Mouse (Mus musculus): Measurements from ENCODE around the gene Kctd17. TPM values are rescaled to one million over a fixed set of nuclear protein-coding genes. Genes with fewer than 3 reads are reported as not detected.

Gene Kctd17
- polyA plus RNA-seq, 1 experiment from 2014 or later, result 36.0 TPM

DNA sequence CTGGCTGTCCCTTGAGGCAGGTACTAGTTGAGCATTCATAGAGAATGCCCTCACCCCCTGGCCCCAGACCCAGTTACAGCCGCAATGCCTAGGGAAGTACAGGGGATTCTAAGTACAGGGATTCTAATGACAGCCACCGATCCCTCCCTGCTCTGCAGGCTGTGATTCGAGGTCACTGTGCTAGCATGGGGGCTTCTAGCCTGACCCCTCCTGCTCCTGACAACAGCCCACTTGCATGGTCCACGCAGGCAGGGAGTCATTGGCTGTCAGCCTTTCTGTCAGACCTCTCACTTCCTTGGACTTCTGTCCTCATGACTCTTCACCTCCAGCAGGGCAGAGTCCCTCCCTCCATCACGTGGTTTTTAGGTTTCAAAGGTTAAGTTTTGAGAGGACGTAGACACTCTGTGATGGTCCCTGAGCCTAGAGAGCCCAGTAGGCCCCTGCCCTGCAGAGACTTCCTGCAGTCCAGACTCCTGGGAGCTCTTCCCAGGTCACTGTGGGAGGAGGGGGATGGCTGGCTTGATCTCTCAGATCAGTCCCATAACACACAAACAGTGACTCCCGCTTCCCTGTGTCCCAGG, 3.3 kb downstream of the Kctd17 start:
- 77% methylated on average over 7 of the region's 7 CpGs for WGBS
- Histone ChIP-seq H3K4me3 (ENCODE audit: low read depth, low read length) (no peak overlapping the region), H3K36me3 (replicated peaks; ENCODE audit: control insufficient read depth, insufficient read depth, low read depth, low read length) (no peaks in the 10 kb centered on the region; the same call in 1 of the 2 replicates)

DNA sequence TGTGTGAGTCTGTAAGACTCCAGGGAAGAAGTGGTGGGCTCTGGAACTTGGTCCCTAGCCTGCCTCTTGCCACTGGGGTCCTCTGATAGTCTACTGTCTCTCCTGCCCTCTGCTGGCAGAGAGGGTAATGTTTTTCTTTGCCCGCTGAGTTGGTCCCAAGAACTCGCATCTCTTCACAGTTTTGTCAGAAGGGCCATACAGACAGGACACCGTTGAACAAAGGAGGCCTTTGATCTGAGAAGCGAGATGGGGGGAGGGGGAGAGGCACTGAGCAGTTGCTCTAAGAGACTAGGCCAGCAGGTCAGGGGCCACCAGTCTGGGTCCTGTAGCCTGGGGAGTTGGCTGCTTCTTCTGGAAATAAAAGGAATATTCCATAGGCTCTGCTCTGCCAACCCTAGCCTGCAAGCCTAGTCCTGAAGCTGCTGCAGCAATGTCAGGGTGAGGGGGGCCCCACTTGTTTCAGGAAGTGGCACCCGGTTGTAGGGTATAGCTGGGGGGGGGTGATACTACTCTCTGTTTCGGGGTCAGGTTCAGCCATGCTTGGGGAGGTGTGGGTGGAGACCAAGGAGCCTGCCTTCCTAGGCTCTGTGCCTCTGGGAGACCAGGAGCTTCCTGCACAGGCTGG, 6.6 kb downstream of the Kctd17 start:
- ATAC-seq (replicated peaks; ENCODE audit: insufficient number of reproducible peaks, low FRiP score, low TSS enrichment, low read depth) (no peak), DNase-seq (ENCODE audit: low spot score) (peak; percentile 67)
- Histone ChIP-seq H3K4me3 (ENCODE audit: low read depth, low read length) (no peak overlapping the region), H3K9ac (replicated peaks; ENCODE audit: low read length) (no peak overlapping the region), H3K27me3 (ENCODE audit: control insufficient read depth, insufficient read depth, low read length) (no peaks in the 10 kb centered on the region; the same call in 1 of the 2 replicates), H3K4me2 (ENCODE audit: low read depth, low read length) (no peak overlapping the region), H3K4me1 (ENCODE audit: control insufficient read depth, insufficient read depth, low read length) (peaks cover 15% of the 10 kb centered on the region; the same call in 1 of the 2 replicates), H3K36me3 (replicated peaks; ENCODE audit: control insufficient read depth, insufficient read depth, low read depth, low read length) (no peaks in the 10 kb centered on the region; the same call in 1 of the 2 replicates), H3K9me3 (replicated peaks; ENCODE audit: control insufficient read depth, low read length) (no peaks in the 10 kb centered on the region), H3K27ac (replicated peaks; ENCODE audit: low read depth, low read length) (no peak overlapping the region)
- WGBS, result 22% methylated on average over 6 of the region's 6 CpGs

More for the DNA sequence above, 3.3 kb downstream of the Kctd17 start:
- Histone ChIP-seq H3K27me3 (ENCODE audit: control insufficient read depth, insufficient read depth, low read length) (no peaks in the 10 kb centered on the region; the same call in 1 of the 2 replicates), H3K27ac (replicated peaks; ENCODE audit: low read depth, low read length) (no peak overlapping the region), H3K4me2 (ENCODE audit: low read depth, low read length) (no peak overlapping the region), H3K9me3 (replicated peaks; ENCODE audit: control insufficient read depth, low read length) (no peaks in the 10 kb centered on the region), H3K4me1 (ENCODE audit: control insufficient read depth, insufficient read depth, low read length) (peaks cover 8% of the 10 kb centered on the region; the same call in 1 of the 2 replicates), H3K9ac (replicated peaks; ENCODE audit: low read length) (no peak overlapping the region)
- DNase-seq (ENCODE audit: low spot score) (no peak), ATAC-seq (replicated peaks; ENCODE audit: insufficient number of reproducible peaks, low FRiP score, low TSS enrichment, low read depth) (no peak)

DNA sequence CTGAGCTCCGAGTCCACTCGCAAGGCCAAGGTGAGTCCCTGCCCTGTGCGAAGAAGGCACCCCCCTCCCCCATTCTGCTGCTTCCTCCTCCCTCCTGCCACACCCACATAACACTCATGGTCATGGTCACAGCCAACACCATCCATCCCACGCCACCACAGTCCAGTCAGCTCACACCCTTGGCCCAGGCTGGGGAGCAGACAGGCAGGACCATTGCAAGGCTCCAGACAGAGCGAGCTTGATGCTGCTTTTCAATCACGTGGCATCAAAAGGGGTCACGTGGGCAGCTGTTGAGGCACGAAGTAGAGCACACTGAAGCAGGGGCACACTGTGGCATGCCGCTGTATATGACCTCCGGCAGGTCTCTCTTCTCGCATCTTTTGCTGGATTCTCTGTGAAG, 7.3 kb downstream of the Kctd17 start:
- Histone ChIP-seq H3K4me3 (ENCODE audit: low read depth, low read length) (no peak overlapping the region), H3K27ac (replicated peaks; ENCODE audit: low read depth, low read length) (no peak overlapping the region), H3K9ac (replicated peaks; ENCODE audit: low read length) (no peak overlapping the region), H3K36me3 (replicated peaks; ENCODE audit: control insufficient read depth, insufficient read depth, low read depth, low read length) (no peaks in the 10 kb centered on the region; the same call in 1 of the 2 replicates), H3K27me3 (ENCODE audit: control insufficient read depth, insufficient read depth, low read length) (no peaks in the 10 kb centered on the region; the same call in 1 of the 2 replicates), H3K9me3 (replicated peaks; ENCODE audit: control insufficient read depth, low read length) (no peaks in the 10 kb centered on the region), H3K4me1 (ENCODE audit: control insufficient read depth, insufficient read depth, low read length) (peaks cover 15% of the 10 kb centered on the region; the same call in 1 of the 2 replicates), H3K4me2 (ENCODE audit: low read depth, low read length) (no peak overlapping the region)
- WGBS, result 79% methylated on average over 11 of the region's 11 CpGs
- ATAC-seq (replicated peaks; ENCODE audit: insufficient number of reproducible peaks, low FRiP score, low TSS enrichment, low read depth) (no peak), DNase-seq (ENCODE audit: low spot score) (no peak)

DNA sequence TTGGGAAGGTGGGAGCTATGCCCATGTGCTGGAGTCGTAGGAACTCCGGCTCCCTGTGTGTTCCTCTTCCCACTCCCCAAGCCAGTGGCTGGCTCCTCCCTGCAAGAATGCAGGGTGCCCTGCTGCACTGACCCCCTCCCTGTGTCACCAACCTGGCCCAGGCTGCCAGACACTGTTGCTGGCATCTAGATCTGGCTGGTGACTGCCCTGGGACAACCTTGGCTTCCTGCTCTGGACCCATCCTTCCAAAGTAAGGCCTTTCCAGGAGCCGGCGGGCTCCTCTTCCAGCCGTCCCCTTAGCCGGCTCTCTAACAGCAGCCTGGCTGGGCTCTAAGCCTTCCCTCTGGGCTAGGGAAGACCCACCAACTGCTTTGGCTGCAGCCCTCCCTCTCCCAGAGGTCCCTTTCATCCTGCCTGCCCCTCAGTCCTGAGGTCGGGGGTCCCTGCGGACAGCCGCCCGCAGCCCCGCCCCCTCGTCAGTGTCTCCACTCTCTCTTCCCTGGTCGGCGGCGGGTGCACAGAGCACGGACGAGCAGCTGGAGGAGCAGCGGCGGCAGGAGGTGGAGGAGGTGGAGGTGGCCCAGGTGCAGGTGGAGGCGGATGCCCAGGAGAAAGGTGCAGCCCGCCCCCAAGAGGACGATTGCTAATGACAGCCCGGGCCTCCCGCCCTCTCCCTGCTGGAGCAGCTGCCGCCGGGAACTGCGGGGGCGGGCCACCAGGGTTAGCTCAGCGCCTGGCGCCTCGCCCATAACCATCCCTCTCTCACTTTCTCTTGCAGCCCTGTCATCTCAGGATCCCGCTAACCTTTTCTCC, 8.2 kb downstream of the Kctd17 start:
- H3K4me3 ChIP-seq (ENCODE audit: low read depth, low read length), result peak overlapping the region; percentile 20; the same call in 1 of the 2 replicates
- 12% methylated on average over 25 of the region's 32 CpGs for WGBS
- peak overlapping the region; percentile 52 for H3K9ac ChIP-seq (replicated peaks; ENCODE audit: low read length)
- peaks cover 15% of the 10 kb centered on the region; the same call in 1 of the 2 replicates for H3K4me1 ChIP-seq (ENCODE audit: control insufficient read depth, insufficient read depth, low read length)
- H3K27me3 ChIP-seq (ENCODE audit: control insufficient read depth, insufficient read depth, low read length), result no peaks in the 10 kb centered on the region; the same call in 1 of the 2 replicates
- no peaks in the 10 kb centered on the region for H3K9me3 ChIP-seq (replicated peaks; ENCODE audit: control insufficient read depth, low read length)
- H3K36me3 ChIP-seq (replicated peaks; ENCODE audit: control insufficient read depth, insufficient read depth, low read depth, low read length), result no peaks in the 10 kb centered on the region; the same call in 1 of the 2 replicates
- peak; percentile 68 for DNase-seq (ENCODE audit: low spot score)
- peak; percentile 26; the same call in 1 of the 2 replicates for ATAC-seq (replicated peaks; ENCODE audit: insufficient number of reproducible peaks, low FRiP score, low TSS enrichment, low read depth)
- peak overlapping the region; percentile 39 for H3K4me2 ChIP-seq (ENCODE audit: low read depth, low read length)
- no peak overlapping the region for H3K27ac ChIP-seq (replicated peaks; ENCODE audit: low read depth, low read length)

DNA sequence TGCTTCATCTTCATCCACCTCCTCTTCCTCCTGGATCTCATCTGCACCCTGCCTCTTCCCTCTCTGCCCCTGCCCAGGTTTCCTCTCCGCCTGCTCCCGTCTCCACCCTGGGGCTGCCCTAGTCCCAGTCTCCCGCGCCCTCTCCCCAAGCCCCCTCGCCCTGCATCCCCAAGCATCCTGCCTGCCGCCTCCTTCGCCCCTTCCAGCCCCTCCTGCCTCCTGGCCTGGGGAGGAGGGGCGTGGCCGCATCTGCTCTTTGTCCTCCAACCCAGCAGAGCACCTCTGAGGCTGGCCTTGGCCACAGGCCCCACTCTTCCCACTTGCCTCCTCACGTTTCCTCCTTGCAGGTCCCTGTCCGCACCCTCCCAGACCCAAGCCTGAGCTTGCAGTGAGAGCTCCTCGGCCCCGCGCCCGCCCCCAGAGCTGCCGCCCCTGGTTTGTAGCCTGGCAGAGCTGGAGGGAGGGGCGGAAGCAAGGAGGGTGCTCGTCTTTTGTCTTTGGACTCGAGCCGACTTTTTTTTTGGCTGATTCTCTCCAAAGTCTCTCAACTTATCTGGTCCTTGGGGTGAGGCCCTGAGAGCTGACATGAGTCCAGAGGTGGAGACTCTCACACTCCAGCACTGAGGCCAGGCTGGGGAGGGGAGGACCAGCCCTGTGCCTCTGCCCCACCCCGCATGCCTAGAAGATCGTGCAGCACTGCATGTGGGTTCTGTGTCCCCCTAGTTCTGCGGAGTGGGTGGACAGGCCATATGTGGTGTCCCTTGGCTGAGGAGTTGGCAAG, 9.1 kb downstream of the Kctd17 start:
- peak overlapping the region; percentile 20 for H3K4me3 ChIP-seq (ENCODE audit: low read depth, low read length)
- H3K4me1 ChIP-seq (ENCODE audit: control insufficient read depth, insufficient read depth, low read length), result peaks cover 15% of the 10 kb centered on the region; the same call in 1 of the 2 replicates
- H3K27me3 ChIP-seq (ENCODE audit: control insufficient read depth, insufficient read depth, low read length), result no peaks in the 10 kb centered on the region; the same call in 1 of the 2 replicates
- H3K27ac ChIP-seq (replicated peaks; ENCODE audit: low read depth, low read length), result no peak overlapping the region
- no peaks in the 10 kb centered on the region for H3K9me3 ChIP-seq (replicated peaks; ENCODE audit: control insufficient read depth, low read length)
- H3K4me2 ChIP-seq (ENCODE audit: low read depth, low read length), result peak overlapping the region; percentile 39
- peak overlapping the region; percentile 52 for H3K9ac ChIP-seq (replicated peaks; ENCODE audit: low read length)
- no peak for ATAC-seq (replicated peaks; ENCODE audit: insufficient number of reproducible peaks, low FRiP score, low TSS enrichment, low read depth)
- peak; percentile 47 for DNase-seq (ENCODE audit: low spot score)
- no peaks in the 10 kb centered on the region; the same call in 1 of the 2 replicates for H3K36me3 ChIP-seq (replicated peaks; ENCODE audit: control insufficient read depth, insufficient read depth, low read depth, low read length)
- 13% methylated on average over 21 of the region's 23 CpGs for WGBS

DNA sequence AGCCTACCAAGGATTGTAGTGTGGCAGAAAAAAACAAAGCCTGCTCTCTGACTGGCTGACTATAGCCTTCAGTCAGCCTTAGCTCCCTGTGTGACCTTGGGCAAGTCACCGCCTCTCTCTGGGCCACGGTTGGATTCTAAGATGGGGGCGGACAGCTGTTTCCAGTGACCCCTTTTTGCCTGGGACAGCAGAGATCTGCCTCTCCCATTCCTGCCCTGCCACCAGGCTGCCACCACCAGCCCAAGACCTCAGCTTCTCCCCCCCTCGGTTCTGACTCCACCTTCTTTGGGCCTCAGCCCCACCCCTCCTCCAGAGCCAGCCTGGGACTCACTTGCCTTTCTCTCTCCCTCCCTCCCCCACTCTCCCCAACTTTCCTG, 9.6 kb downstream of the Kctd17 start:
- ATAC-seq (replicated peaks; ENCODE audit: insufficient number of reproducible peaks, low FRiP score, low TSS enrichment, low read depth), result no peak

DNA sequence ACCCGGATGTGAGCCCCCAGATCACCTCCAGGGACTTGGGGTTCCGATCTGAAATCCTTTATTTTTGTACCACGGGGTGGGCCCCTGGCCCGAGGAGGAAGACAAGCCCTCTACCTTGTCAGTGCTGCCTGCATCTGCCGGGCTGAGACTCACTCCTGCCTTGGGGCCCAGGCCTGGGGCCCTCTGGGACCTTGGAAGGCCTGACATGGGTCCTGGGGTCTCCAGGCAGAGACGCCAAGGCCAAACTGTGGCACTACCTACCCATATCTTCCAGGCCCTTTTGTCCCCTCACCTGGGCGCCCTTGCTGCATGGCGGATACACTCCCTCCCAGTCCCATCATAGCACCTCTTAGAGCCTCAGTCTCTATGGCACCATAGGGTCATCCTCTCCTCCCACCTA, 10.1 kb downstream of the Kctd17 start:
- DNase-seq (ENCODE audit: low spot score) (no peak), ATAC-seq (replicated peaks; ENCODE audit: insufficient number of reproducible peaks, low FRiP score, low TSS enrichment, low read depth) (no peak)
- Histone ChIP-seq H3K27me3 (ENCODE audit: control insufficient read depth, insufficient read depth, low read length) (no peaks in the 10 kb centered on the region; the same call in 1 of the 2 replicates), H3K4me1 (ENCODE audit: control insufficient read depth, insufficient read depth, low read length) (peaks cover 15% of the 10 kb centered on the region; the same call in 1 of the 2 replicates), H3K27ac (replicated peaks; ENCODE audit: low read depth, low read length) (no peak overlapping the region), H3K4me2 (ENCODE audit: low read depth, low read length) (no peak overlapping the region), H3K4me3 (ENCODE audit: low read depth, low read length) (no peak overlapping the region), H3K9ac (replicated peaks; ENCODE audit: low read length) (no peak overlapping the region), H3K9me3 (replicated peaks; ENCODE audit: control insufficient read depth, low read length) (no peaks in the 10 kb centered on the region), H3K36me3 (replicated peaks; ENCODE audit: control insufficient read depth, insufficient read depth, low read depth, low read length) (no peaks in the 10 kb centered on the region; the same call in 1 of the 2 replicates)
- WGBS, result 50% methylated on average over 8 of the region's 8 CpGs

More for the DNA sequence above, 9.6 kb downstream of the Kctd17 start:
- Histone ChIP-seq H3K4me3 (ENCODE audit: low read depth, low read length) (no peak overlapping the region), H3K9ac (replicated peaks; ENCODE audit: low read length) (0 out of 2 replicates have a peak overlapping the region, but pooled peaks have one; percentile 13), H3K9me3 (replicated peaks; ENCODE audit: control insufficient read depth, low read length) (no peaks in the 10 kb centered on the region), H3K36me3 (replicated peaks; ENCODE audit: control insufficient read depth, insufficient read depth, low read depth, low read length) (no peaks in the 10 kb centered on the region; the same call in 1 of the 2 replicates), H3K4me1 (ENCODE audit: control insufficient read depth, insufficient read depth, low read length) (peaks cover 15% of the 10 kb centered on the region; the same call in 1 of the 2 replicates), H3K27ac (replicated peaks; ENCODE audit: low read depth, low read length) (no peak overlapping the region), H3K4me2 (ENCODE audit: low read depth, low read length) (no peak overlapping the region), H3K27me3 (ENCODE audit: control insufficient read depth, insufficient read depth, low read length) (no peaks in the 10 kb centered on the region; the same call in 1 of the 2 replicates)
- no peak for DNase-seq (ENCODE audit: low spot score)
- 36% methylated on average over 4 of the region's 4 CpGs for WGBS

All from embryonic facial prominence, embryonic 11.5 days (tissue).